Mouse (Mus musculus) myocyte (in vitro differentiated cells): ENCODE data around the gene Jakmip3.

Experiments
- CEBPB ChIP-seq: IDR thresholded peaks from 2 replicates; pipeline ENCODE4 v1.6.1; 2011; ENCODE audit warnings: mild to moderate bottlenecking, moderate library complexity; ENCODE audit not compliant: poor library complexity, insufficient read depth, severe bottlenecking
- E2F4 ChIP-seq: IDR thresholded peaks from one replicate; pipeline ENCODE4 v1.6.1; 2011; ENCODE audit warnings: mild to moderate bottlenecking, control low read depth, moderate library complexity; ENCODE audit not compliant: insufficient read depth
- MAX ChIP-seq: IDR thresholded peaks from one replicate; pipeline ENCODE4 v1.6.1; 2011; ENCODE audit warnings: low read depth, mild to moderate bottlenecking, control low read depth
- MYOD1 ChIP-seq, 3 experiments: IDR thresholded peaks; one replicate each; pipeline ENCODE4 v1.6.1; 2011; ENCODE audit warnings: control low read depth in 2 of 3, low read depth in 2 of 3, mild to moderate bottlenecking in 2 of 3, moderate library complexity in 1 of 3; ENCODE audit not compliant: insufficient read length in 2 of 3, control insufficient read depth in 1 of 3
- MYOG ChIP-seq, 3 experiments: IDR thresholded peaks; one replicate each; pipeline ENCODE4 v1.6.1; 2011; ENCODE audit warnings: control low read depth in 2 of 3, low read depth in 2 of 3, mild to moderate bottlenecking in 2 of 3; ENCODE audit not compliant: insufficient read length in 2 of 3, control insufficient read depth in 1 of 3, insufficient read depth in 1 of 3
- POLR2A ChIP-seq: IDR thresholded peaks from one replicate; pipeline ENCODE4 v1.6.1; 2011; ENCODE audit warnings: low read depth, mild to moderate bottlenecking, control low read depth, moderate library complexity; ENCODE audit not compliant: insufficient read length
- POLR2AphosphoS2 ChIP-seq: IDR thresholded peaks from one replicate; pipeline ENCODE4 v1.6.1; 2011; ENCODE audit warnings: low read depth, control low read depth; ENCODE audit not compliant: insufficient read length
- REST ChIP-seq: IDR thresholded peaks from one replicate; pipeline ENCODE4 v1.6.1; 2011; ENCODE audit warnings: mild to moderate bottlenecking, control low read depth, moderate library complexity; ENCODE audit not compliant: insufficient read depth, insufficient read length
- SRF ChIP-seq: IDR thresholded peaks from one replicate; pipeline ENCODE4 v1.6.1; 2011; ENCODE audit warnings: low read depth; ENCODE audit not compliant: control insufficient read depth, insufficient read length
- TCF12 ChIP-seq: IDR thresholded peaks from one replicate; pipeline ENCODE4 v1.6.1; 2011; ENCODE audit warnings: mild to moderate bottlenecking, control low read depth; ENCODE audit not compliant: poor library complexity, insufficient read depth, severe bottlenecking
- TCF3 ChIP-seq: IDR thresholded peaks from one replicate; pipeline ENCODE4 v1.6.1; 2011; ENCODE audit warnings: low read depth, control low read depth; ENCODE audit not compliant: insufficient read length
- USF1 ChIP-seq: IDR thresholded peaks from one replicate; pipeline ENCODE4 v1.6.1; 2011; ENCODE audit warnings: low read depth, mild to moderate bottlenecking, control low read depth, moderate library complexity

DNA sequence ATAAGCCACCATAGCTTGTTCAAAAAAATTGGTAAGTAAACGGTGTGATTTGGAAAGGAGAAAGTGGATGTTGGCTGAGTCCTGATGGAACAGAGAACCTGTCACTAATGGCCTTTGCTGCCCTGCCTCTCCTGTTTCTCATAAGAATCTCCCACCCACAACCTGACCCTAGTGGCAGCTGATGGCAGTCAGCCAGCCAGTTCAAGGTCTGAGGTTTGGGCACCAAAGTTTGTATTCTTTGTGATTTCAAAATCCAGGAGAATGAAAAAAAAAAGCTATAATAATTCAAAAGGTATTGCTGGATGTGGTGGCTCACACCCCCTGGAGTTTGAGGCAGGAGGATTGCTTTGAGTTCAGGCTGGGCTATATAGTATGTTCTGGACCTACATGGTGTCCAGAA is 1.8 kb downstream of the Jakmip3 start:
- TF ChIP-seq MAX (no peak), TCF12 (no peak), MYOG (IDR thresholded peaks at IDR 0.05; ENCODE audit: control insufficient read depth in 1 of 3, insufficient read depth in 1 of 3, insufficient read length in 2 of 3, low read depth in 2 of 3) (no peak), E2F4 (no peak), POLR2A (no peak), SRF (no peak), MYOD1 (IDR thresholded peaks at IDR 0.05; ENCODE audit: control insufficient read depth in 1 of 3, insufficient read length in 2 of 3, low read depth in 2 of 3) (no peak), REST (no peak), CEBPB (no peak), USF1 (no peak), TCF3 (no peak), POLR2AphosphoS2 (no peak)
